Mouse (Mus musculus) lung, postnatal 0 days (tissue): ENCODE data around the gene Zmym2. TPM values are rescaled to one million over a fixed set of nuclear protein-coding genes. Genes with fewer than 3 reads are reported as not detected.

ENCODE experiments used
- ATAC-seq: fragments of 200-750 bp; cut with Nextera tagmentation; 2 replicates; pipeline ENCODE4 v1.8.0; 2017; ENCODE audit warnings: moderate library complexity
- DNase-seq: peaks from one replicate; pipeline ENCODE4 v3.0.0-alpha.2; 2016; ENCODE audit warnings: low spot score
- H3K27ac ChIP-seq: fragments of 300-500 bp; sonication (generic); 2 replicates; pipeline ENCODE4 v1.5.1; 2014; ENCODE audit warnings: antibody characterized with exemption, mild to moderate bottlenecking, low read length, mixed read lengths
- H3K27me3 ChIP-seq: fragments of 300-500 bp; sonication (generic); replicated peaks from 2 replicates; pipeline ENCODE4 v1.6.1; 2014; ENCODE audit warnings: low read length, mixed read lengths; ENCODE audit not compliant: insufficient read depth
- H3K36me3 ChIP-seq: fragments of 300-500 bp; sonication (generic); 2 replicates; pipeline ENCODE4 v1.6.1; 2014; ENCODE audit warnings: low read length, mixed read lengths; ENCODE audit not compliant: insufficient read depth
- H3K4me1 ChIP-seq: fragments of 300-500 bp; sonication (generic); 2 replicates; pipeline ENCODE4 v1.6.1; 2014; ENCODE audit warnings: antibody characterized with exemption, low read depth, low read length, mixed read lengths; ENCODE audit not compliant: insufficient read depth
- H3K4me2 ChIP-seq: fragments of 300-500 bp; sonication (generic); replicated peaks from 2 replicates; pipeline ENCODE4 v1.6.1; 2014; ENCODE audit warnings: low read depth, mild to moderate bottlenecking, low read length, moderate library complexity, mixed read lengths
- H3K4me3 ChIP-seq: fragments of 300-500 bp; sonication (generic); 2 replicates; pipeline ENCODE4 v1.5.1; 2014; ENCODE audit warnings: low read depth, low read length
- H3K9ac ChIP-seq: fragments of 300-500 bp; sonication (generic); replicated peaks from 2 replicates; pipeline ENCODE4 v1.6.1; 2014; ENCODE audit warnings: low read depth, mild to moderate bottlenecking
- H3K9me3 ChIP-seq: fragments of 300-500 bp; sonication (generic); 2 replicates; pipeline ENCODE4 v1.6.1; 2016; ENCODE audit warnings: low read length, mixed read lengths
- CTCF ChIP-seq: IDR thresholded peaks from 2 replicates; pipeline ENCODE4 v1.5.1; 2016; ENCODE audit warnings: antibody characterized with exemption, mild to moderate bottlenecking
- EP300 ChIP-seq: IDR thresholded peaks from 2 replicates; pipeline ENCODE4 v1.6.1; 2016; ENCODE audit warnings: antibody characterized with exemption, mild to moderate bottlenecking, control low read depth
- WGBS: fragments of 180-500 bp; shearing (Covaris S2); extraction: QIAGEN DNeasy Blood & Tissue Kit; methylation state at CpG from one replicate; pipeline ENCODE4 v1.1.7; 2014; 5-methylcytosine and 5-hydroxymethylcytosine counted together
- polyA plus RNA-seq: library from polyadenylated mRNA; unstranded; fragments of >200 nt; fragmentation: Nextera tagmentation; extraction: Ambion mirVana; gene quantifications from 2 replicates; pipeline ENCODE4 v1.2.1, GENCODE M21; 2015

Gene Zmym2
- polyA plus RNA-seq, 1 experiment from 2014 or later = 21.1 TPM

DNA sequence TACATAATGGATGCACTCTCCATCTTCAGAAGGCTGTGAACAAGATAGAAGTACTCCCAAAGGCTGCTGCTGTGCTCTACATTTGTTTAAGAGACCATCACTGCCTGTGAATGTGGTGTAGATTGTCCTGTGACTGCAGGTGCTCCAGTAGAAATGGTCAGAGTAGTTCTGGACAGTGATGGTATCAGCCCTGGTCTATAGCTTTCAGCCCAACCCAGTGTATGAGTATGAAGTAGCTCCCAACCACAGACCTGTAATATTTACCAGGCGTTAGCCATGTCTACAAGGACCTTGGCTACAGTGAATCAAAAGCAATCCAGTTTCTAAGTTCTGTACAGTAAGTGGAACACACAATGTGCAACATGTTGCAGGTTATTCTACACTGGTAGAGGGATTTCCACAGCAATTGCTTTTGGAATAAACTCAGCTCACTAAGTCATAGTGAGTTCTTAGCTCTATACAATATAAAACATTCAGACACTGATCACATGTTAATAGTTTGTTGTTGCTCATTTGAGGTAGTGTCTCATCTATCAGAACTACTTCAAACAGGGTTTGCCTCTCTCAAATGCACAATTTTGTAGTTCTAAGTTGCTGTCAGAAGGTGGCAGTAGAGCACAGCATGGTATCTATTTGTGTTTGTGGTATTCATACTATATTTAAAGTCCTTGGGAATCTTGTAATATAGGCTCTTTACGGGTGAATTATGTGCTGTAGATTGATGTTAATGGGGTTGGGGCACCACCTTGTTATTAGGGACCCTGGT lies 77.7 kb downstream of the Zmym2 start:
- H3K4me2 ChIP-seq = no peak overlapping the region
- no peak overlapping the region for H3K4me3 ChIP-seq
- DNase-seq (peak; percentile 65), ATAC-seq (no peak; the same call in 1 of the 2 replicates)
- TF ChIP-seq CTCF = peak; percentile 78
- TF ChIP-seq EP300 = no peak
- no peaks in the 10 kb centered on the region for H3K27me3 ChIP-seq
- no peak overlapping the region for H3K27ac ChIP-seq
- no peaks in the 10 kb centered on the region for H3K4me1 ChIP-seq
- H3K9ac ChIP-seq = no peak overlapping the region
- no peaks in the 10 kb centered on the region for H3K36me3 ChIP-seq
- WGBS = 58% methylated on average over 2 of the region's 2 CpGs
- no peaks in the 10 kb centered on the region for H3K9me3 ChIP-seq

DNA sequence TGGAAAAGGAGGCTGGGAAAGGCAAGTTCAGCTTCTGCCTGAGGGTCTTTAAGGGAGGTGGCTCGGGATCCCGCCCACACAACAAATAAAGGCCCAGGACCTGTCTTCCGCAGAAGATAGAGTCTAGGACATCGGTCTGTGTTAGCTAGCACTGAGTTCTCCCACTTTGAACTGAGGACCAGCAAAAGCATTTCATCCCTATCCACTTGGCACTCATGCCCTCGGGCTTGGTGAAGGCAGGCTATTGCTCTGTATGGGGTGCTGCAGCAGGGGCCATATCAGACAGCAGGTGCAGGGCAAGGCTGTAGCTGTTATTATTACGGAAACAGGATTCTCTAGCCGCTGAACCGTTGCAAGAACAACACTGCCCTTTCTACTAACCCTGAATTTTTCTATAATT lies 83.2 kb downstream of the Zmym2 start:
- H3K9ac ChIP-seq = no peak overlapping the region
- H3K4me1 ChIP-seq = no peaks in the 10 kb centered on the region
- H3K27ac ChIP-seq = no peak overlapping the region
- no peak for TF ChIP-seq CTCF
- no peak for TF ChIP-seq EP300
- no peaks in the 10 kb centered on the region for H3K27me3 ChIP-seq
- H3K4me3 ChIP-seq = no peak overlapping the region
- WGBS = 71% methylated on average over 8 of the region's 8 CpGs
- no peaks in the 10 kb centered on the region for H3K9me3 ChIP-seq
- ATAC-seq (no peak), DNase-seq (no peak)
- H3K36me3 ChIP-seq = no peaks in the 10 kb centered on the region
- H3K4me2 ChIP-seq = no peak overlapping the region

DNA sequence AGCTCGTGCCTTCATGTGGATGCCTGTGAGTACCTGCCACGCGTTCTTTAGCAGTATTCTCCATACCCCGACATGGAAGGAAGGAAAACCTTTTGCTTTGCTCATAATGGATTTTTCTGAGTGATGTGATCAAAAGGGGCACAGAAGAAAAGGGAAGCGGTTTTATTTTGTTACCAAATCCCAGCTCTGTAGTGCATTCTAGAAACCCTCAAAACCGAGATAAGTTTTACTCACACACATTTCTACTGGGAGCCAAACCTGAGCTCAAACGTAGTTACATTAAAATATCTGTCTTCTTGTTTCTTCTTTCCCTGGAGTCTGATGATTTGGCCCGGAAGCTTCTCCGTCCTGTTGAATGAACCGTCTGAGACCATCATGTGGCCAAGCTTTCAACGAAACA lies 83.7 kb downstream of the Zmym2 start:
- Histone ChIP-seq H3K36me3 (no peaks in the 10 kb centered on the region), H3K4me3 (no peak overlapping the region), H3K4me2 (no peak overlapping the region), H3K9ac (no peak overlapping the region), H3K27me3 (no peaks in the 10 kb centered on the region), H3K27ac (no peak overlapping the region), H3K9me3 (no peaks in the 10 kb centered on the region), H3K4me1 (no peaks in the 10 kb centered on the region)
- DNase-seq (no peak), ATAC-seq (no peak)
- 69% methylated on average over 11 of the region's 11 CpGs for WGBS
- TF ChIP-seq CTCF (no peak), EP300 (no peak)

DNA sequence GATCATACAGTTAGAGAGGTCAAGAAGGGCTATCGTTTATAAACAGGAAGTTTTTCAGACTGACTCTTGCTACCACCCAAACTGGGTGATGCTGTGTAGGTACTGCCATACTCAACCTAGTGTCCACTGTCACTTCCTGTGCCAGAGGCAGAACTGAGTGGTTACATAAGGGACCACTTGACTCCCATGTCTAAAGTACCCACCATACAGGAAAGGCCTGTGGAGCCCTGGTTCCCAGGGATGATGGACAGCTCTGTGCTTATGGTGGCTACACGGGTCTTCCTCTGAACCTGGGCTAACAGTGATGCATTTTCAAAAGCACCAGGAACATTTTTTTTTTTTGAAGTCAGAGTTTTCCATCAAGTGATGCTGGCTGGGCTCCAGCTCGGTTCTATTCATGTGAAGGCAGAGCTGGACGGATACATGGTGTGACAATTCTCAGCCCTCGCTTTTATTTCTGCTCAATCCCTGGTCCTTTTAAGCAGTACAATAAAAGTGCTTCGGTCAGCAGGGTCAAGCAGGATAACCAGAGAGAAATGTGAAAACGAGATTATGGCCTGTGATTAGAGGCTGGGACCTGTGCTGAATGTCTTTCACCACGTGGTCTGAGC lies 91.7 kb downstream of the Zmym2 start:
- Histone ChIP-seq H3K9me3 (no peaks in the 10 kb centered on the region), H3K4me3 (no peak overlapping the region), H3K4me1 (no peaks in the 10 kb centered on the region), H3K9ac (no peak overlapping the region), H3K36me3 (no peaks in the 10 kb centered on the region), H3K27ac (no peak overlapping the region), H3K27me3 (no peaks in the 10 kb centered on the region), H3K4me2 (no peak overlapping the region)
- no peak for DNase-seq
- 53% methylated on average over 8 of the region's 8 CpGs for WGBS
- ATAC-seq = no peak
- TF ChIP-seq EP300 = no peak
- no peak for TF ChIP-seq CTCF

DNA sequence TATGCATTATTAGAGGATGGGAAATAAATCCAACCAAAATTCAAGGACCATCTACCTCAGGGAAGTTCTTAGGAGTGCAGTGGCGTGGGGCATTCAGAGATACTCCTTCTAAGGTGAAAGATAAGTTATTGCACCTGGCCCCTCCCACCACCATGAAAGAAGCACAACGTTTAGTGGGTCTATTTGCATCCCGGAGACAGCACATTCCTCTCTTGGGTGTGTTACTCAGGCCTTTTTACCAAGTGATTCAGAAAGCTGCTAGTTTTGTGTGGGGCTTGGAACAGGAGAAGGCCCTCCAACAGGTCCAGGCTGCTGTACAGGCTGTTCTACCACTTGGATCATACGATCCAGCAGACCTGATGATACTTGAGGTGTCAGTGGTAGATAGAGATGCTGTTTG lies 102.2 kb downstream of the Zmym2 start:
- DNase-seq (no peak), ATAC-seq (no peak)
- Histone ChIP-seq H3K36me3 (no peaks in the 10 kb centered on the region), H3K4me3 (no peak overlapping the region), H3K27me3 (no peaks in the 10 kb centered on the region), H3K9me3 (no peaks in the 10 kb centered on the region), H3K9ac (no peak overlapping the region), H3K4me1 (no peaks in the 10 kb centered on the region), H3K27ac (no peak overlapping the region), H3K4me2 (no peak overlapping the region)
- no peak for TF ChIP-seq CTCF
- no peak for TF ChIP-seq EP300
- WGBS = 56% methylated on average over 4 of the region's 4 CpGs

Other genes with a start within 250 kb of the Zmym2 start
- 22.0 and 23.1 TPM in 2 replicates for gene Mphosph8, start 218.4 kb upstream of the Zmym2 start, polyA plus RNA-seq
- gene Pspc1, start 108.3 kb upstream of the Zmym2 start, polyA plus RNA-seq = 9.2 and 11.7 TPM in 2 replicates
- 25.5 and 28.6 TPM in 2 replicates for gene Zmym5, start 74.9 kb upstream of the Zmym2 start, polyA plus RNA-seq
- gene Gja3, start 171.4 kb downstream of the Zmym2 start, polyA plus RNA-seq = 1.0 TPM in 2 replicates
- gene Gjb2, start 218.0 kb downstream of the Zmym2 start, polyA plus RNA-seq = 1.1 and 1.4 TPM in 2 replicates
- not detected in 2 replicates for gene Gm4491, start 229.2 kb downstream of the Zmym2 start, polyA plus RNA-seq
- 9.2 and 13.2 TPM in 2 replicates for gene Gjb6, start 247.0 kb downstream of the Zmym2 start, polyA plus RNA-seq